Mouse (Mus musculus) liver, adult 2 months (tissue): ENCODE data around the gene Parp16.

ENCODE experiments used
- CTCF ChIP-seq: fragments of 200-500 bp; IDR thresholded peaks from 2 replicates; pipeline ENCODE4 v1.5.1; 2011; ENCODE audit warnings: low read depth, low read length, control low read depth
- POLR2A ChIP-seq: fragments of 200-500 bp; IDR thresholded peaks from 2 replicates; pipeline ENCODE4 v1.6.1; 2011; ENCODE audit warnings: low read length, control low read depth; ENCODE audit not compliant: insufficient read depth; ENCODE audit errors: extremely low read depth

DNA sequence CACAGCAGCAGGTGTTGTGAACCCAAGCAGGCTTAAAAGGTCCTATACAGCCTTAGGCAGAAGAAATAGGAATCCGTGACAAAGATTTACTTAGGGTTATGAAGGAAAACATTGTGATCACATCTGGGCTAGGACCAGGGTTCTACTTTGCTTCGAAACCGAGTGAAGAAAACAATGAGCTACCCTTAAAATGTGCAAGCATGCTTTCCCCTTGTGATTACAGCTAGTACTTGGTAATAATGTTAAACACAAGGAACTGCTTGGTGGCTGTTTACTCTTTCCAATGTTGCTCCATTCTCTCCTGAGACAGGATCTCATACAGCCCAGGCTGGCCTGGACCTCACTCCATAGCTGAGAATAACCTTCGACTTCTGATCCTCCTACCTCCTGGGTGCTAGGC lies 34.0 kb upstream of the Parp16 start:
- TF ChIP-seq CTCF = no peak
- TF ChIP-seq POLR2A = no peak
